Mouse (Mus musculus): ENCODE data around the gene Gm21992. TPM values are rescaled to one million over a fixed set of nuclear protein-coding genes. Genes with fewer than 3 reads are reported as not detected.

The Gm21992 gene
- total and polyA plus RNA-seq, 3 experiments: 10.8 to 21.9 TPM; not detected in 1

- no peaks in the 10 kb centered on the region for H3K36me3 ChIP-seq (ENCODE audit: control insufficient read depth in 1 of 2, insufficient read depth in 2 of 2, low read length in 2 of 2)
- no peaks in the 10 kb centered on the region for H3K27me3 ChIP-seq (ENCODE audit: control insufficient read depth in 1 of 2, insufficient read depth in 2 of 2, low read length in 2 of 2)
- H3K4me1 ChIP-seq (ENCODE audit: control insufficient read depth in 1 of 2, insufficient read depth in 2 of 2, low read length in 2 of 2): no peaks in the 10 kb centered on the region
- no peaks in the 10 kb centered on the region for H3K79me2 ChIP-seq (ENCODE audit: control insufficient read depth, insufficient read depth, low read length, poor library complexity)
- H3K4me3 ChIP-seq (ENCODE audit: control insufficient read depth in 1 of 2, insufficient read depth in 1 of 2, low read depth in 2 of 2, low read length in 2 of 2): no peak overlapping the region
- no peak overlapping the region for H3K9ac ChIP-seq (ENCODE audit: control insufficient read depth, low read depth, low read length, poor library complexity, severe bottlenecking)
- H3K27ac ChIP-seq (ENCODE audit: control insufficient read depth, low read depth, low read length): no peak overlapping the region
- DNase-seq (ENCODE audit: low read depth, low spot score): no peak
- H3K9me3 ChIP-seq (replicated peaks; ENCODE audit: insufficient read depth, low read length): no peaks in the 10 kb centered on the region
- TF ChIP-seq NRF1 (IDR thresholded peaks at IDR 0.05; ENCODE audit: insufficient read depth, low read depth, low read length, poor library complexity, severe bottlenecking): no peak
- no peak for TF ChIP-seq HCFC1 (IDR thresholded peaks at IDR 0.05; ENCODE audit: low read depth, low read length)
- no peak for TF ChIP-seq ZC3H11A (IDR thresholded peaks at IDR 0.05; ENCODE audit: low read depth, low read length)
- no peak for TF ChIP-seq ZNF384 (IDR thresholded peaks at IDR 0.05; ENCODE audit: low read depth, low read length)
- no peak for TF ChIP-seq JUND (IDR thresholded peaks at IDR 0.05; ENCODE audit: low read depth, low read length)
- TF ChIP-seq CHD2 (IDR thresholded peaks at IDR 0.05; ENCODE audit: low read length): no peak
- TF ChIP-seq CTCF (IDR thresholded peaks at IDR 0.05 in 2 of 3, conservative IDR thresholded peaks at IDR 0.05 in 1 of 3; ENCODE audit: control insufficient read depth in 1 of 3, insufficient read depth in 1 of 3, low read depth in 2 of 3, low read length in 3 of 3, poor library complexity in 1 of 3, severe bottlenecking in 1 of 3): no peak
- TF ChIP-seq MYC (IDR thresholded peaks at IDR 0.05; ENCODE audit: low read depth, low read length): no peak
- TF ChIP-seq TCF12 (IDR thresholded peaks at IDR 0.05; ENCODE audit: low read depth, low read length): no peak
- no peak for TF ChIP-seq MAZ (IDR thresholded peaks at IDR 0.05; ENCODE audit: low read depth, low read length)
- no peak for TF ChIP-seq CHD1 (IDR thresholded peaks at IDR 0.05; ENCODE audit: low read depth, low read length)
- TF ChIP-seq SMC3 (IDR thresholded peaks at IDR 0.05; ENCODE audit: low read depth, low read length): no peak
- TF ChIP-seq MEF2A (IDR thresholded peaks at IDR 0.05; ENCODE audit: extremely low read depth, insufficient replicate concordance, low read depth, low read length, poor library complexity, severe bottlenecking): no peak
These were observed 69.9 kb downstream of the Gm21992 start for GRCm38 (mm10) chr19:4741482-4741881.

- Histone ChIP-seq H3K79me2 (ENCODE audit: control insufficient read depth, insufficient read depth, low read length, poor library complexity) (no peaks in the 10 kb centered on the region), H3K4me1 (ENCODE audit: control insufficient read depth in 1 of 2, insufficient read depth in 2 of 2, low read length in 2 of 2) (no peaks in the 10 kb centered on the region), H3K9ac (ENCODE audit: control insufficient read depth, low read depth, low read length, poor library complexity, severe bottlenecking) (no peak overlapping the region), H3K4me3 (ENCODE audit: control insufficient read depth in 1 of 2, insufficient read depth in 1 of 2, low read depth in 2 of 2, low read length in 2 of 2) (no peak overlapping the region), H3K27me3 (ENCODE audit: control insufficient read depth in 1 of 2, insufficient read depth in 2 of 2, low read length in 2 of 2) (no peaks in the 10 kb centered on the region), H3K9me3 (replicated peaks; ENCODE audit: insufficient read depth, low read length) (no peaks in the 10 kb centered on the region), H3K36me3 (ENCODE audit: control insufficient read depth in 1 of 2, insufficient read depth in 2 of 2, low read length in 2 of 2) (no peaks in the 10 kb centered on the region), H3K27ac (ENCODE audit: control insufficient read depth, low read depth, low read length) (no peak overlapping the region)
- TF ChIP-seq MYB (IDR thresholded peaks at IDR 0.05; ENCODE audit: low read depth, low read length) (no peak), USF1 (IDR thresholded peaks at IDR 0.05; ENCODE audit: low read depth, low read length) (no peak)
- no peak for DNase-seq (ENCODE audit: low read depth, low spot score)
These were observed 71.7 kb downstream of the Gm21992 start for GRCm38 (mm10) chr19:4739762-4740161.

- H3K27me3 ChIP-seq (ENCODE audit: control insufficient read depth in 1 of 2, insufficient read depth in 2 of 2, low read length in 2 of 2): no peaks in the 10 kb centered on the region
- no peaks in the 10 kb centered on the region for H3K4me1 ChIP-seq (ENCODE audit: control insufficient read depth in 1 of 2, insufficient read depth in 2 of 2, low read length in 2 of 2)
- no peak overlapping the region for H3K4me3 ChIP-seq (ENCODE audit: control insufficient read depth in 1 of 2, insufficient read depth in 1 of 2, low read depth in 2 of 2, low read length in 2 of 2)
- no peaks in the 10 kb centered on the region for H3K36me3 ChIP-seq (ENCODE audit: control insufficient read depth in 1 of 2, insufficient read depth in 2 of 2, low read length in 2 of 2)
- H3K79me2 ChIP-seq (ENCODE audit: control insufficient read depth, insufficient read depth, low read length, poor library complexity): no peaks in the 10 kb centered on the region
- no peak overlapping the region for H3K27ac ChIP-seq (ENCODE audit: control insufficient read depth, low read depth, low read length)
- DNase-seq (ENCODE audit: low read depth, low spot score): no peak
- H3K9ac ChIP-seq (ENCODE audit: control insufficient read depth, low read depth, low read length, poor library complexity, severe bottlenecking): no peak overlapping the region
- no peak for TF ChIP-seq USF1 (IDR thresholded peaks at IDR 0.05; ENCODE audit: low read depth, low read length)
- TF ChIP-seq USF2 (IDR thresholded peaks at IDR 0.05; ENCODE audit: borderline replicate concordance in 1 of 2, insufficient read depth in 1 of 2, low read depth in 1 of 2, low read length in 2 of 2): no peak
- no peak for TF ChIP-seq EP300 (IDR thresholded peaks at IDR 0.05; ENCODE audit: low read depth in 1 of 2, low read length in 2 of 2)
- TF ChIP-seq CHD1 (IDR thresholded peaks at IDR 0.05; ENCODE audit: low read depth, low read length): no peak
- no peak for TF ChIP-seq POLR2AphosphoS5 (IDR thresholded peaks at IDR 0.05; ENCODE audit: borderline replicate concordance, low read depth, low read length)
- no peak for TF ChIP-seq ZMIZ1 (IDR thresholded peaks at IDR 0.05; ENCODE audit: low read depth, low read length)
- no peak for TF ChIP-seq TBP (IDR thresholded peaks at IDR 0.05; ENCODE audit: low read depth, low read length)
- H3K9me3 ChIP-seq (replicated peaks; ENCODE audit: insufficient read depth, low read length): no peaks in the 10 kb centered on the region
These were observed 72.4 kb downstream of the Gm21992 start for GRCm38 (mm10) chr19:4739053-4739452.
